Mouse (Mus musculus) liver (tissue): Measurements from ENCODE around the gene Dst.
A peak's percentile ranks its signal among the peaks of the same experiment; 100 is the strongest.

Experiments
- DNase-seq: peaks from one replicate; pipeline ENCODE4 v3.0.0-alpha.2; 2020; ENCODE audit warnings: mixed read lengths

Dst gene

DNA sequence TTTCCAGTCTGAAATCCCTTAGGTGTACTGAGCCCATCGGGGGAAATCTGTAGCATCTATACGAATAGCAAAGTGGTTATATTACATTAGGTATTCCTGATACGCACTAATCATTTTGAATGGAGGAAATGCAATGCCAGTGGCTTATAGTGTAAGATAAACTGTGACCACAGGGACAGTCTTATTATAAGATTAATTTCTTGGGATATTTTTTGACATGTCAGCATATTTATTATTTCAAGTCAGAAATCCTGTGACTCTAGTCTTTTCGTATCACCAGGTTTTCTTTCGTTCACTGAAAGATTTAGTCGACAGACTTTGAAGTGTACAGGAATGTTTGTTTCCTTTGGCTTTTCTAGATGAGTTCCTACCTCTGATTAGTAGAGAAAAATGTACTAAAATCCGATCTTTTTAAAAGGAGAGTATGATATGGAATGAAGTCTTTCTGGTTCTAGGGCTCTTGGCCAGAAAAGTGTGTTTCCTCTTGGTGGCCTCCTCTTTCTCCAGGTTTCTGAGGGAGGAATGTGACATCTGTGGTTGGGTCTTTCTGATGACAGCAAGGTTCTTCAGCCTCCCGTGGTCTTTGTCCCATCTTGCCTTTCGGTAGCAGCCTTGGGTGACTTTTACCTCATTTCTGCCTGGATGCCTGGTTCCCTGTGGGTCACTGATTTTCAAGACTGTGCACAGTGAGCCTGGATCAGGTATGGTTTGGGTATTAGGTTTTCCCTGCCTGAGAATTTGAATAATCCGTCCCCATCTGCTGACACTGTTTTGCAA is 161.7 kb downstream of the Dst start:
- DNase-seq: no peak

DNA sequence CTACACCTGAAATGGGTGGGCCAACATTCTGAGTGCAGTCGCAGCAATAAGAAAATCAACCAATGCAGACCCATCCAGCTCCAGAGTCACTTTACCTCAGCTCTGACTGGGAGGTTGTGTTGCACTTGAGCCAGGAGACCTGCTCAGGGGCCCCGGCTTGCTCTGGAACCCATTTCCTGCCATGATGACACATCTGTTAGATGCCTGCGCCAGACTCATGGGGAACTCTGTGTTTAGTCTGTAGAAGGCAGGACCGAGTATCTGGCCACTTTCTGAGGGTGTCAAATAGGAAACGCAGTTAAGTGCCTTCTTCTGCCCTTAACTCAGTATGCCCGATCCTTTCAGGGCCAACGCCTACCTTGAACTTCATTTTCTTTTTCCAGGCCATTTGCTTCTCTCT is 162.4 kb downstream of the Dst start:
- no peak for DNase-seq

DNA sequence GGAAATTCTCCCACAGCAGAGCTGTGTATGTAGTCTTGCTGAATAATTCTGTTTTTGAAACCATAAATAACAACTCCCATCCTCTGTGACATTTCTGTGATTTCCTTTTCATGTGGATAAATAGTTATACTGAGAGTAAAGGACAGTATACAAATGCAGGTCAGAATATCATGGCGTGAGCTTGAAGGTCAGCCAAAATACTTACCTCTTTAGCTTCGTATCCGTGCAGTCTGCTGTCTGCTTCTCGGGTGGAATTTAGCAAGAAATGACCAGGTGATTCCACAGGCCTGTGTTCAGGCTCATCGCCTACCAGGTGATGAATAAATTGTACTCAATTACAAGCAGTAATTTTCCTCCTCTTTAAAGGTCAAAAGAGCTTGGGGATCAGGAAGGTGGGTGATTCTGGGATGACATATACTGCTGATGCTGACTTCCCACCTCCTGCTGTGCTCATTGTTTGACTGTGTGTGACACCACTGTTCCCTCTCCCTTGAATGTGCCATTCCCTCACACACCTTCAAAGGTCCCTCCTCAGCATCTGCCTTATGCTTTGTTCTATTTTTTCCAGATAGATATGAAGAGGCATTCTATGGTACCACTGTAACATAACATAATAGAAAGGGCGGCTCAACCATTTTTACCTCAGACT is 163.1 kb downstream of the Dst start:
- no peak for DNase-seq

DNA sequence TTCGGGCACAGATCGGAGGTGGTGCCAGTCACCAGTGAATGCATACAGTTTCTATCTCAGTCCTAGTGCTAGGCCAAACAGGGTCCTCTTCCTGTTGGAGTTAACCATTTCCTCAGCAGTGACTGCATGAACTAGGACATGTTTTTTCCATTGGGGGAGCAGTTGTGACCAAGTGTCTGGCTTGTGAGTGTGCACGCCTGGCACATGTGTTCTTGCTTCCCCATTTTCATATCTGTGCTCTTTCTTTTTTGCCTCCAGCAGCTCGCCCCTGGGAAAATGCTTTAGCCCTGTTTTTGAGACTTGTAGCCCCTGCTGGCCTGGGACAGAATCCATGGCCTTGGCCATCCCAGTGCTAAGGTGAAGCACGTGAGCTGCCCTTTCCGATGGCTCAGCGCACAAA is 164.2 kb downstream of the Dst start:
- DNase-seq: no peak

DNA sequence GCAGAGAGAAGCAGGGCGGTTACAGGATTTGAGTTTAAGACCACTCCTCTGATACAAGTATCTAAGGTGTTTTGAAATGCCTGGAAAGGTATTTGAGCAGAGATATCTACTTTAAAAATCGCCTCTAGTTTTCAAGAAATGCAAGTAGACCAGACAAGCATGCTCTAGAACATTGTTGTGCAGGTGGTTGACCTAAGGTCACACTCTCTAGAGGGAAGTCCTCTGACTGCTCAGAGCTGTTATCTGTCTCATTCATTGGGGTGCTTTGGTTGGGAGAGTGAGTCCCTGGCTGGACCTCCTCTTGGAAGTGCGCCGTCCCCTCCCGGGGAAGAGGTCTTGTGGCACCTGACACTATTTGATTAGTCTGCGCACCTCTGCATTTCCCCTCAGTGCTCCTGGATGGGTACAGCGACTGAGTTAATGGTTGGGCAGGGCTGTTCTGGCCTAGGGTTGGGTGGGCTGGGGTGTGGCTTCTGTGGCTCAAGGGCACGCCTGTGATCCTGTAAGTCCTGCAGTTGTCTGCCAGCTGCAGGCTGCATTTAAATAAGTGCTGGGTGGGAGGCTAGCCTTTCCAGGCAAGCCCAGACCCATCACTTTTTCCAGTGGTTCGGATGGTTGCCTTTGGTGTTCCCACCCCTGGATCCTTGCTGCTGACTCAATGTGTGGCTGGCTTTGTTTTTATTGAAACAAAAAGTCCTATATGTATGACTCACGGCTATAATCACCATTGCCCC is 165.6 kb downstream of the Dst start:
- DNase-seq: no peak

DNA sequence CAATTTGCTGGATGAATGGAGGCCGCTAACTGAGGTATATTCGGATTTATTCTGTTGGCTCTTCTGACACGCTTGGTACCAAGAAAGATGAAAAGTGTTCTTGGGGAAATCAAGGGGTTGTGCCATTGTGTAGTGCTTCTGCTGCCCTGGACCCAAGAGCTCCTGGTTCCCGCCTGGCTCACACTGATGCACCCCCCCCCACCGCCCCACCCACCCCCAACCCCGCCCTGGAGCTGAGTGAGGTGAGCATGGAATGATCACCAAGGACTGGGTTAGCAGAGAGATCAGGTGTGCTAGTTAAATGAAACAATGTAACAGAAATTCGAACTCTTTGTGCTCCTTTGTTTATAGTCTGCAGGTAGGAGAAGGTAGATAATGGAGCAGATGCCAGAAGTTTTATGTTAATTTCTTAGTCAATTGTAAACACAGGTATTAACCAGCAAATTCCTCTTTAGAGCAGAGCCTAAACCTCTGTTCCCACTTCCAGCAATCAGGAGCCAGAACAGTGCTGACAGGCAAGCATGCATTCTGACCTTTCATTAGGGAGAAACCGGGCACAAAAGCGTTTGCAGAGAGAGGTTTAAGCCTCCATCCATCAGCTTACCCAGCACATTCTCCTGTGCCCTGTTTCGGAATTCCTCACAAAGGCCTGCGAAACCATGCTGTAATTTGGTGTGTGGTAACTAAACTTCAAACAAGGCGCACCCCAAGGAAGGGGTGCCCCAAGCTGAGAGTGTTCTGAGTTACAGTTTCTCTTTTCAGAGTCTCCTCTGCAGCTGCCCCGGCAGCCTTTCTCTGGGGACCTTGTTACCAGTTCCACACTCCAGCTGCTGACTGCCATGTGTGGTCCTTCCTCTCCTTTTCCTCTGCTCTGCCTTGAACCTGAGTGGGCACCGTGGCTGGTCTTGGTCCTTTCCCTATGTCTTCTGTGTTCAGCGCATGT is 166.5 kb downstream of the Dst start:
- DNase-seq: no peak

DNA sequence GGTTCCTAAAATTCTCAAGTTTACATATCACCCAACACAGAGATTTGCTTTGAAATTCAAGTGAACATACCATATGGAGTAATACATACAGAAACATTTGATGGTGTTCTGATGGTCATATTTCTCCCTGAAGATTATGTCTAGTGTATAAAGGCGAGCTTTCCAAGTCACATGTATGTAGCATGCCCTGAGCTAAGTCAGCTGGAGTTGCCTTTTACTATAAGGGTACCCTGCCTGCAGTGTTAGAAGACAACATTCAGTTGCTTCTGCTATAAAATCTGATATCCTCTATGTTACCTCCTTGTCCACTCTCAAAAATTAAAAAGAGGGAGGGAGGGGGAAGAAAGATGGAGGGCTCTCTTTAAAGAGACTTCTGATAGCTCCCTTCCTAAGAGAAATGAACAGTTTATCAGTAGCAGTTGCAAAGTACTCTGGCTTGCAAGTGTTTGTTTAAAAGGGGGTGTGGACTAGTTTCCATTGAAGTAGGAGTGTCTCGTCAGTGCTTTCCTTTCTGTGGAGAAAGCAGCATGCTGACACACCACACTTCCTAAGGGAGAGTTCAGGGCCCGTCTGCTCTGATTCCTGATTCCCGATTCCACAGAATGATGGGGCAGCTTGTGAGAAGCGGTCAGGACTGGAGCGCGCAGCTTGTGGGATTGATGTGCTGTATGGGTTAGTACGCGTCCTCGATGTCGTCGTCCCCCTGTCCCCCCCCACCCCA is 168.8 kb downstream of the Dst start:
- no peak for DNase-seq

DNA sequence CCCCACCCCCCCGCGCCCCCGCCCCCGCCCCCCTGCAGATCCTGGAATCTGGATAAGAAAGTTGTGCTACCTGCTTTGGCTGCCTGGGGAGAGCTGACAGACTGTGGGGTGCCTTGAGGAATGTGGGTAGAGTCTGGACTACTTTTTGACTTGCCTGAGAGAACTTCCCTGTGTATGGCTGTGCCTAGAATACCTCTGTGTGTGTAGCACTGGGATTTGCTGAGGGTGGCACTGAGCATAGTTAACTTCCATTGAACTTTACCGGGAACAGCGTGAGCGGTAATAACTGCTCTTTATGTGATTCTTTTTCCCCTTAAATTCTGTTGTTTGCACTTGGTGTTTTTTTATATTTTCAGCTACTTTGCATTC is 169.4 kb downstream of the Dst start:
- DNase-seq: no peak

DNA sequence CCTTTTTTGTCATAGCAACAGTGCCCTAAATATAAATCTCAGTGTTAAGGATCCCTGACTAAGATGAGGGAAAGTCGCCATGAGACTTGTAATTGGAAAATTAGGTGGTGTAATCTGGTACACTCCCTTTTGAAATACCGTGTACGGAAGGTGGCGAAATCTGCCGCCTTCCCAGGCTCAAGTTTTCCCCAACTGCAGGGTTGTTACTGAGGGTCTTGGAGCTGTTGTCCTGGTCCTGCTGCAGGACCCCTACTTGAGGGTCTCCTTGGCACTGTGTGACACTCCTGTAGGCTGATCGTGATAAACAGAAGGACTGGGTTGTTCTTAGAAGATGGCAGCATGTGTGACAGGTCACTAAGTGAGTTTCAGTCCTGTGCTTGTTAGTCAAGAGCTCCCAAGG is 169.9 kb downstream of the Dst start:
- DNase-seq: no peak

DNA sequence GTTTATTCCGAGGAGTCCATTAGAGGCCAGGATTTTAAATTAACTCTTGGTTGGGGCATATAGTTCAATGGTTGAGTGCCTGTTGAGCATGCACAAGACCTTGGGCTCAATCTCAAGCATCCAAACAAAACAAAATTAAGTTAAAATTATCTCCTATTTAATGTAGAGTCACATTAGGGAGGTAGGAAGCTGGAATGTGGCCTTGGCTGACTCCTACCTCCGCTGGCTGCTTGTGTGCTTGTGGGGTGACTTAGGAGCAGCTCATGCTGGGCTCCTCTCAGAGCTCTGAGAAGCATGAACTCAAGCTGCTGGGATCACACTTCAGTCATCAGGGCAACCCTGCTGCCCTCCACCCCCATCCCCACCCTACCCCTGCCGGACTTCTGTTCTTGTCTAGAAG is 181.0 kb downstream of the Dst start:
- no peak for DNase-seq

DNA sequence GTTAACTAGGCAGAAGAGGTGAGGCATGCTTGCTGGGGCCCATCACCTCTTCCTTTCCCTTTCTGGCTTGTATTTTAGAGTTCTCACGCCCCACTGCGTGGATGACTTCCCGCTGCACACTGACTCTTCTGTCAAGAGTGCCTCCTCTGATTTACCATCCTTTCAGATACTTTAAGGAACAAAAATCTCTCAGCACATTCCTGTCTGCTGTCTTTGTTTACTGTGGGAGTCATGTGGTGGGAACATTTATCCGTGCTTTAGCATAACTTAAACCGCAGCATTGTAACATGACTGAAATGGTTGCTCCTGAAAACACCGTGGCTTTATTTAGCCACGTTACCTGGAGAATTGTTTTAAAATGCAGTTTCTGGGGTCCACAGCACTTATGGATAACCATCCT is 182.7 kb downstream of the Dst start:
- no peak for DNase-seq

DNA sequence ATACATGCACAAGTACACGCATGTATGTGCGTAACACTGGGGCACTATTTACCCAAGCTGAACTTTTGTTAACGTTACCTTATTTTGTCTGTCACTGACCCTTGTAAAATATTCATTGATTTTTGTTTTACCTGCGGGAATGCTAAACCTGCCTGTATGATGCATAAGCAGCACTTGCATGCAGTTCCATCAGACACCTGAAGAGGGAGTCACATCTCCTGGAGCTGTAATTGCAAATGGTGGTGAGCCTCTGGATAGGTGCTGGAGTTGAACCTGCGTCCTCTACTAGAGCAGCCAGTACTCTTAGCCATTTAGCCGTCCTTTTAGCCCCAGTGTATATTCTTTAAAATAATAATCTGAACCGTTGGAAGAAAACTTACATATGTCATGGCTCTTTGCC is 185.6 kb downstream of the Dst start:
- DNase-seq: no peak

DNA sequence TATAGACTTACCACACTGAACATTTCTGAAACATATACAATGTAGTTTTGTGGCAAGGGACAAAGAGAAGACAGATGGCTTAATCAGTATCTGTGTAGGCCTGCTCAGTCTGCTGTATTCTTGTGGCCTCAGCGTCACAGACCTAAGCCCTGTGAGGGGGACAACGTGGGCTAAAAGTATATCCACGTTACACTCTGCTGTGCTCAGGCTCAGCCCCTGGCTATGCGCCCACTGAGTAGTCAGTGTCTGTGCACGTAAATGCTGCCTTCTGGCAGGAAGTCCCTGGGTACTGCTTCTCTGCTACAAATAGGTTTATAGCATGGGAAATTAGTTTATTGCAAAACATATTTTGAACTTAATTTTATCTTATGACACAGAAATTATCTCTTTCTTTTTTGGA is 186.3 kb downstream of the Dst start:
- DNase-seq: no peak

DNA sequence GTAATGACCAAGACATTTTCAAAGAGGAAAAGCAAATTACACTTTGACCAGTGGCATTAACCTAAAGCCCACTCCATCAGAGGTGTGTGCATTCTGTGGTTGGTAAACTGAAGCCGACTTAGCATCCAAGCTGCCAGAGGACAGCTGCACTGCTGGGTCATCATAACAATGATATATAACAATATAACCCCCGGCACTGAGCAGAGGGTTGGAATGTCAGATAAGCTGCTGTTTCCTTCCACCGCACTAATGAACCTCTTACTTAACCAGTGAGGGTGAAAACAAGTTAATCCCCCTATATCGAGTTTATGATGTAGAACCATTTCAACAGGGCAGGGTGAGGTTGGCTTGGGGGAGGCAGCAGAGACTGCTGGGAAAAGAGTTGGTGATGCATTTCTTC is 187.1 kb downstream of the Dst start:
- no peak for DNase-seq

DNA sequence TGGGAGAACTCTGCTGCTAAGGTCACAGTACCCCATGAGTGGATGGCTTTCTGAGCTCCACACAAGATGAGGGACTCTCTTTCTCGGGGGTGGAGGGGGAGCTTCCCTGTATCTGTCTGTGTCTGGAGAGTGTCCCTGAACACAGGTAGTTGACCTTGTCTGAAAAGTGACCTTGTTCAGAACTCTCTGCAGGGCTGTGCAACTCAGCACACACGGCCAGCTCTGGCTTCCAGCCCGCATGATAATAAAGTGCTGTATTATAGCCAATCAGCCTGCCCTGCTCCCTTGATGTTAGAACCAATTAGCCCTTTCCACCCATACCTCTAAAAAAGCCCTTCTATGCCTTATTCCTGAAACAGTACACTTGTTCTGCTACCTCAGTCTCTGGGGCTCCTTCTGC is 188.9 kb downstream of the Dst start:
- no peak for DNase-seq

DNA sequence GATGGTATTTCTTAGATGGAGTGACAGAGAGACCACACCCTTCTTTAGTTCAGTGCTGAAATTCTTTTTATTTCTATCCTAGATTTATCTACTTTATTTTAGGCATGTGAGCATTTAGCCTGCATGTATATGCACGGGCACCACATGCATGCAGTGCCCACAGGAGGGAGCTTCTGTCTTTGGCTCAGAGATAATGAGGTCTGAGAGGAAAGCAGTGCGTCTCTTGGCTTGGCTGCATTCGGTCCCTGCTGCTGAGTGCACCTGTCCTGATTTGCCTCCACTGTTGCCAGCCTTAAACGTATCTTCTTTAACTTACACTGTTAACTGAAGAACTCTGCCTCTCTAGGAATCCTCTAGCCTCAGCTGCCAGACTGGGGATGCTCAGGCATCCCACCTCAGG is 189.6 kb downstream of the Dst start:
- no peak for DNase-seq

DNA sequence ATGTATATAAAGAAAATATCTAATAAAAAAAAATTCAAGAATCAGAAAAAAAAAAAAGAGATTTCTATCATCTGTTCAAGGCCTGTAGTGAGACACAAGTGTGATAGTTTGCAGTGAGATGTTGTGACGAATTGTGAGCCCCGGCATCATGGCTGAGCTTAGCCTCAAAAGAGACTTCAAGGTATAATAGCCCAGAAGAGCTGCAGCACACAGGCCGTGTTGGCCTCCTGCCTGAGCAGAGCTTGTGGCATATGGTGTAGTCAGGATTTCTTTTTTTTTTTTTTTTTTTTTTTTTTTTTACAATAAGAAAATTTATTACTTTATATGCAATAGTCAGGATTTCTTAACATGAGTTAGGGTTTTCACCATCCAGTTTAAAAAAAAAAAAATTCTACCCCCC is 191.4 kb downstream of the Dst start:
- DNase-seq: no peak

DNA sequence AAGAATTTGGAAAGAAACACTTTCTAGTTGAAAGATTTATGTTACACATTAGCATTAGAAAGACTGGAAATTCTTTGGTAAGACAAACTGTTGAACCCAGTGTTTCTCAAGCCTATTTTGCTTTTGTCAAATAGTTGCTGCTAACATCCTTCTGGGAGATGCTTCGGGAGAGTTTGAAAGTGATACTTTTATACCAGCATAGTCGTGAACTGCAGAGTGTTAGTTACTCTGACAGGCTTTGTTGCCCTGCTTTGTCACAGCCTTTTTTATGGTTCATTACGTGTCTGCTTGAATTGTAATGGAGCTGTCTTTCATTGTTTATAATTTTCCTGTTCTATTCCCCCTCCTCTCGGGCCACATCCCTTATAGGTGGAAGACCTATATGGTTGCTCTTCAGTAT is 192.4 kb downstream of the Dst start:
- no peak for DNase-seq

DNA sequence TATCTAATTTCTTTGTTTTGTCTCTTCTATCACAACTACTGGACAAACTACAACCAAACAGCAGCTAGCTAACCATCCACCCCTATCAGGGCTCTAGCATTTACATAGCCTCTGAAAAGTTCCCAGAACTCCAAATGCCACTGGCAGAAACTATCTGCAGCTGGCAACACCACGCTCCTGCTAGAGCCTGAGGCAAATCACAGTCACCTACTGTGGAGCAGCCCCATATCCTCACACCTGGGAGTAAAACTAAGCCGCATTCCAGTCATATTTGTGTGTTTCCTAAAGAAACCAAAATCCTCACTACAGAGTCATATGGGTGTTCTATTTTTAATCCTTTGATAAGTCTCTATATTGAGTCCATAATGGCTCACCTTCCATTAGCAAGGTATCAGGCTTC is 194.6 kb downstream of the Dst start:
- no peak for DNase-seq

DNA sequence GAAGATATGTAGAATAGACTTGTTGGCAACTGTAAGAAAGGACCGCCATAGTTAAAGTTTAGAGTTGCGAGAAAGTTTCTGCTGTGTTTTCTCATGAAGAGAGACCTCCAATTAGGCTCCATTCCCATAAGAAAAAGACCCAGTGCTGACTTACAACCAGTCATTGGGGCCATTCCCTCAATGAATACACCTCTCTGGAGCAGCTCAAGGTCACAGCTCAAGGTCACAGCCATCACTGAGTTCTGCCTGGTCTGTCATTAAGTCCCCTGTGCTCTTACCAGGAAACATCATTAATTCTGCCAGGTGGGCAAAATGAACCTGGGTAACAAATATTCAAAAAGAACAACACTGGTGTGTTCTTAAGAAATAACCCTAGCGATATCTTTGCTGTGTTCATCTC is 195.2 kb downstream of the Dst start:
- DNase-seq: no peak

DNA sequence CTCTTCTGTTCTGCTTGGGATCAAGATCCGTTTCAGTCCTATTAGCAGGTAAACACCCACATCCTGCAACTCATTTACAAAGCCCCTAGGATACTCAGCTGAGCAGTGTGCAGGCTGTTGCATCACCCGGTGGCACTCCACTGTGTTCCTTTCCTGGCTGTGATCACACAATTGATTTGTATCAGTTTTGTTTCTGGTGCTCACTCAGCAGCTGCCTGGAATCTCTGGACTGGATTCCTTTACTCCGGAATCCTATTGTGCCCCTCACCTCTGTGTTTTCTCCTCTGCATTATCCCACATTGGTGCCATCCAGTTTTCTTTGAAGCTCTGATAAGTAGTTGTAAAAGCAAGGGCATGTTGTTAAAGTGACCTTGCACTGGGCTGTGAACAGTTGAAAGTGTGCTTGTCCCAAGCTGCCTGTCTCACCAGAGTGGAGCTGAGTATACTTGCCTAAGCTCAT is 195.7 kb downstream of the Dst start:
- DNase-seq: peak; percentile 33

DNA sequence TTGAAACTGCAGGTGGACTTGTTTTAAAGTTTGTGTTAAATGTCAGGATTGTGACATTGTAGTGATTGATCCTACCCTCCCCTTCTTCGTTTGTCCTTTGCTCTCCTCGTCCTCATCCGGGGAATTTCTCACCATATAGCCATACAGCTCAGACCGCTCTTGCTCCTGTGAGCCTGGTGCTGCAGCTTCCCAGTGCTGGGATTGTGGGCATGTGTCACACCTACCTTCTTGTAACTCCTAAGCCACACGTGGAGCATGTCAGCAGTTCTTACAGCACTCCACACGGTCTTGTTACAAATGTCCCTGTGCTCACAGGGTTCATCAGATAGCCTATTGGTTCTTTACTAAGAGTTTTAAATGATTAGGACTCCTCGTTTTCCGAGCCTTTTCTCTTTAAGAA is 196.8 kb downstream of the Dst start:
- no peak for DNase-seq
